Mouse (Mus musculus): ENCODE results near the gene Sec14l1. TPM values are rescaled to one million over a fixed set of nuclear protein-coding genes. Genes with fewer than 3 reads are reported as not detected.
A peak's percentile ranks its signal among the peaks of the same experiment; 100 is the strongest.

Gene Sec14l1
- polyA plus RNA-seq, 1 experiment from 2014 or later, result 29.7 TPM

- no peak for ATAC-seq (ENCODE audit: insufficient number of reproducible peaks, low FRiP score, low TSS enrichment, low read depth)
Measured at GRCm38 (mm10) chr11:117191524-117191923, 76.6 kb downstream of the Sec14l1 start.

DNA sequence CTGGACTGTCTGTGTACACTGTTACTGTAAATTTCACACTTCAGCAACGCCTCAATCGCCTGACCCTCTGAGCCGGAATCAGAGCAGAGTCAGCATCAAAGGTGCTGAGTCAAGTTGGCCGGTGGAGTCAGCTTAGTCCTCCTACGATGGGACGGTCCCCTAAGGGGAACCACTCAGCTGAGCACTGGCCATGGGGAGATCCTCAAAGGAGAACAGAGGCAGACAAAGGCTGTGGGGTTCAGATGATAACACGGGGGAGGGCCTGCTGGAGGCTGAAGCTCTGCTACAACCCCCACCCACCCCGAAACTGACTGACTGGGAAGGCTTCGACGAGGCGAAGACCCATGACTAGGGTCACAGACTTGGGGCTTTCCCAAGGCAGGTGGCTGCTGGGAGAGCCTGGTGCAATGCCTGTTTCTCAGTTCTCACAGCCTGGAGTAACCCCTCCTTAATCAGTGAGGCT lies 79.5 kb downstream of the Sec14l1 start:
- Histone ChIP-seq H3K4me2 (ENCODE audit: low read depth, severe bottlenecking) (no peak overlapping the region), H3K4me3 (ENCODE audit: low read depth, low read length) (no peak overlapping the region), H3K9ac (ENCODE audit: low read length) (no peak overlapping the region), H3K27me3 (ENCODE audit: control insufficient read depth, insufficient read depth, low read length) (peaks cover 13% of the 10 kb centered on the region), H3K36me3 (ENCODE audit: control insufficient read depth, insufficient read depth, low read length) (no peaks in the 10 kb centered on the region), H3K9me3 (ENCODE audit: control insufficient read depth, low read length) (no peaks in the 10 kb centered on the region), H3K4me1 (ENCODE audit: control insufficient read depth, insufficient read depth, low read length) (no peaks in the 10 kb centered on the region), H3K27ac (replicated peaks; ENCODE audit: low read depth, low read length) (no peak overlapping the region)
- no peak for DNase-seq (ENCODE audit: low spot score)
- 77% methylated on average over 11 of the region's 11 CpGs for WGBS
- no peak for ATAC-seq (ENCODE audit: insufficient number of reproducible peaks, low FRiP score, low TSS enrichment, low read depth)

More at GRCm38 (mm10) chr11:117191524-117191923, 76.6 kb downstream of the Sec14l1 start:
- Histone ChIP-seq H3K4me1 (ENCODE audit: control insufficient read depth, insufficient read depth, low read length) (no peaks in the 10 kb centered on the region), H3K4me2 (ENCODE audit: low read depth, severe bottlenecking) (no peak overlapping the region), H3K4me3 (ENCODE audit: low read depth, low read length) (no peak overlapping the region), H3K27ac (replicated peaks; ENCODE audit: low read depth, low read length) (no peak overlapping the region), H3K36me3 (ENCODE audit: control insufficient read depth, insufficient read depth, low read length) (no peaks in the 10 kb centered on the region), H3K27me3 (ENCODE audit: control insufficient read depth, insufficient read depth, low read length) (no peaks in the 10 kb centered on the region), H3K9ac (ENCODE audit: low read length) (no peak overlapping the region), H3K9me3 (ENCODE audit: control insufficient read depth, low read length) (no peaks in the 10 kb centered on the region)
- 65% methylated on average over 5 of the region's 5 CpGs for WGBS
- DNase-seq (ENCODE audit: low spot score), result no peak

GRCm38 (mm10) chr11:117195616-117196015 lies 80.6 kb downstream of the Sec14l1 start:
- Histone ChIP-seq H3K4me1 (ENCODE audit: control insufficient read depth, insufficient read depth, low read length) (0 out of 2 replicates have a peak, but pooled peaks cover 6% of the 10 kb centered on the region), H3K27me3 (ENCODE audit: control insufficient read depth, insufficient read depth, low read length) (peaks cover 17% of the 10 kb centered on the region), H3K36me3 (ENCODE audit: control insufficient read depth, insufficient read depth, low read length) (no peaks in the 10 kb centered on the region), H3K4me3 (ENCODE audit: low read depth, low read length) (no peak overlapping the region), H3K9ac (ENCODE audit: low read length) (no peak overlapping the region), H3K9me3 (ENCODE audit: control insufficient read depth, low read length) (no peaks in the 10 kb centered on the region), H3K27ac (replicated peaks; ENCODE audit: low read depth, low read length) (no peak overlapping the region), H3K4me2 (ENCODE audit: low read depth, severe bottlenecking) (no peak overlapping the region)
- WGBS, result 78% methylated on average over 6 of the region's 6 CpGs
- DNase-seq (ENCODE audit: low spot score), result no peak
- ATAC-seq (ENCODE audit: insufficient number of reproducible peaks, low FRiP score, low TSS enrichment, low read depth), result no peak

- ATAC-seq (ENCODE audit: insufficient number of reproducible peaks, low FRiP score, low TSS enrichment, low read depth) (no peak), DNase-seq (ENCODE audit: low spot score) (no peak)
- Histone ChIP-seq H3K4me3 (ENCODE audit: low read depth, low read length) (no peak overlapping the region), H3K9ac (ENCODE audit: low read length) (no peak overlapping the region), H3K36me3 (ENCODE audit: control insufficient read depth, insufficient read depth, low read length) (no peaks in the 10 kb centered on the region), H3K4me2 (ENCODE audit: low read depth, severe bottlenecking) (no peak overlapping the region), H3K27me3 (ENCODE audit: control insufficient read depth, insufficient read depth, low read length) (peaks cover 22% of the 10 kb centered on the region), H3K27ac (replicated peaks; ENCODE audit: low read depth, low read length) (no peak overlapping the region), H3K4me1 (ENCODE audit: control insufficient read depth, insufficient read depth, low read length) (0 out of 2 replicates have a peak, but pooled peaks cover 6% of the 10 kb centered on the region), H3K9me3 (ENCODE audit: control insufficient read depth, low read length) (no peaks in the 10 kb centered on the region)
- WGBS, result 90% methylated on average over 7 of the region's 7 CpGs
Measured at GRCm38 (mm10) chr11:117196681-117197080, 81.7 kb downstream of the Sec14l1 start.

DNA sequence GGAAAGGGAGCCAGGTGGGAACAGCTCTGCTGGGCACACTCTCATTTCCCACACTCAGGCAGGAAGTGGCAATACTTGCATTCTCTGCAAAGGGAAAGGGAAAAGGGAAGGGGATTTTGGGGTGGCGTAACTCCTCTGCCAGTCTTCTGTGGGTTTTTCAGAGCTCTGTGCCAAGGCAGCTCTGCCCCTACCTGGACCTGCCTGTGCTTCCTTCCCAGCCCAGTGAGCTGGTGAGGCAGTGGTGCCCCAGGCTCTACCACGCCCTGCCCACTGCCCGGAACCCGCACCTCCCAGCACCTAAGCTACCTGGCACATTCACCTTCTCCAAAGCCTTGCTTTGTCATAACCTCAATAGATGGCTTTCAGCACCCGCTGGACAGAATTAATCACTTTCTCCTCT lies 83.2 kb downstream of the Sec14l1 start:
- Histone ChIP-seq H3K4me3 (ENCODE audit: low read depth, low read length) (no peak overlapping the region), H3K4me1 (ENCODE audit: control insufficient read depth, insufficient read depth, low read length) (0 out of 2 replicates have a peak, but pooled peaks cover 6% of the 10 kb centered on the region), H3K36me3 (ENCODE audit: control insufficient read depth, insufficient read depth, low read length) (no peaks in the 10 kb centered on the region), H3K27ac (replicated peaks; ENCODE audit: low read depth, low read length) (no peak overlapping the region), H3K4me2 (ENCODE audit: low read depth, severe bottlenecking) (no peak overlapping the region; the same call in 1 of the 2 replicates), H3K9me3 (ENCODE audit: control insufficient read depth, low read length) (no peaks in the 10 kb centered on the region), H3K9ac (ENCODE audit: low read length) (no peak overlapping the region), H3K27me3 (ENCODE audit: control insufficient read depth, insufficient read depth, low read length) (peaks cover 22% of the 10 kb centered on the region)
- 89% methylated on average over 5 of the region's 5 CpGs for WGBS
- DNase-seq (ENCODE audit: low spot score) (no peak), ATAC-seq (ENCODE audit: insufficient number of reproducible peaks, low FRiP score, low TSS enrichment, low read depth) (no peak)

GRCm38 (mm10) chr11:117199282-117200175 lies 84.6 kb downstream of the Sec14l1 start, which contains the start of gene Sept9:
TSS of gene Sept9 (plus strand) at chr11:117199661.
- ATAC-seq (ENCODE audit: insufficient number of reproducible peaks, low FRiP score, low TSS enrichment, low read depth), result 0 out of 2 replicates have a peak, but pooled peaks have one; percentile 13

DNA sequence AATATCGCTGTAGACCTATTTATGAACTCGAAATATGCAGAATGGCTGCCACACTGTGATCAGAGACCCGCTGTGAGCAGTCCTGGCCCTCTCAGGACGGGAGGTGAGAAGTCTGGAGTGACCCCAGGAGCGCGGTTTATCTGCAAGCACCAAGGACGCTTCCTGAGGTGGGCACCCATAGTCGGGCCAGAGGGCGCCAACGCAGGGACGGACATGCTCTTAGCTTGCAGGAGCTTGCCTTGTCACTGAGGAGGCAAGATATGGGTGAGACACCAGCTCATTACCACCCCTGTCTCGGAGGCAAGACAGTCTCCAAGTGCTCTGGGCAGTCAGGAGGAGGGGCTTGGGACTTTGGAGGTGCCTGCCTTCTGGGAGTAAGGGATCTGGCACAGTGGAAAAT lies 86.9 kb downstream of the Sec14l1 start:
- Histone ChIP-seq H3K9me3 (ENCODE audit: control insufficient read depth, low read length) (no peaks in the 10 kb centered on the region), H3K4me1 (ENCODE audit: control insufficient read depth, insufficient read depth, low read length) (peaks cover 12% of the 10 kb centered on the region; the same call in 1 of the 2 replicates), H3K27me3 (ENCODE audit: control insufficient read depth, insufficient read depth, low read length) (peaks cover 22% of the 10 kb centered on the region), H3K27ac (replicated peaks; ENCODE audit: low read depth, low read length) (no peak overlapping the region), H3K9ac (ENCODE audit: low read length) (no peak overlapping the region), H3K4me2 (ENCODE audit: low read depth, severe bottlenecking) (no peak overlapping the region), H3K36me3 (ENCODE audit: control insufficient read depth, insufficient read depth, low read length) (no peaks in the 10 kb centered on the region), H3K4me3 (ENCODE audit: low read depth, low read length) (no peak overlapping the region)
- WGBS, result 86% methylated on average over 12 of the region's 12 CpGs
- ATAC-seq (ENCODE audit: insufficient number of reproducible peaks, low FRiP score, low TSS enrichment, low read depth), result no peak
- DNase-seq (ENCODE audit: low spot score), result no peak

More at GRCm38 (mm10) chr11:117199282-117200175, 84.6 kb downstream of the Sec14l1 start, which contains the start of gene Sept9:
- Histone ChIP-seq H3K9me3 (ENCODE audit: control insufficient read depth, low read length) (no peaks in the 10 kb centered on the region), H3K9ac (ENCODE audit: low read length) (peak within 1 kb of the TSS; percentile 66), H3K36me3 (ENCODE audit: control insufficient read depth, insufficient read depth, low read length) (no peaks in the 10 kb centered on the region), H3K4me3 (ENCODE audit: low read depth, low read length) (peak within 1 kb of the TSS; percentile 51), H3K27ac (replicated peaks; ENCODE audit: low read depth, low read length) (no peak within 1 kb of the TSS), H3K4me1 (ENCODE audit: control insufficient read depth, insufficient read depth, low read length) (peaks cover 9% of the 10 kb centered on the region; the same call in 1 of the 2 replicates), H3K4me2 (ENCODE audit: low read depth, severe bottlenecking) (peak within 1 kb of the TSS; percentile 95), H3K27me3 (ENCODE audit: control insufficient read depth, insufficient read depth, low read length) (peaks cover 22% of the 10 kb centered on the region)
- peak; percentile 68 for DNase-seq (ENCODE audit: low spot score)
- under 1% methylated on average over 69 of the region's 70 CpGs for WGBS

DNA sequence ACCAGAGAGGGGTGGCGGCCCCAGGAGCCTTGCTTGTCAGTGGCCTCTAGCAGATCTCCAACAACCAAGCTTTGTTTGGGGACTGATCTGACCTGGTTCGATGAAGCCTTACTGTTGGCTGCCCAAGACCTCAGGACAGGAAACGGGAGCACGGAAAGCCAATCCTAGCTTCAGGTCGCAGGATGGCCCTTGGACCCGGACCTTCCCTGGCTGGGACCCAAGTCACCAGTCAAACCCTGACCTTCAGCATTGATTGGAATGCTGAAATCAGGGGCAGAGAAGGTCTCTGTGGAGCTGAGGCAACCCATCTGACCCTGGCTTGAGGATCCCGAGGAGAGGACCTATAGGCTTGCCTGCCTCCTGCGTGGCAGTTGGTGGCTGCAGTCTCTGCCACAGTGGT lies 89.6 kb downstream of the Sec14l1 start:
- no peaks in the 10 kb centered on the region for H3K36me3 ChIP-seq (ENCODE audit: control insufficient read depth, insufficient read depth, low read length)
- no peak for ATAC-seq (ENCODE audit: insufficient number of reproducible peaks, low FRiP score, low TSS enrichment, low read depth)
- no peak for DNase-seq (ENCODE audit: low spot score)
- 0 out of 2 replicates have a peak overlapping the region, but pooled peaks have one; percentile 21 for H3K27ac ChIP-seq (replicated peaks; ENCODE audit: low read depth, low read length)
- H3K4me1 ChIP-seq (ENCODE audit: control insufficient read depth, insufficient read depth, low read length), result peaks cover 16% of the 10 kb centered on the region; the same call in 1 of the 2 replicates
- peaks cover 8% of the 10 kb centered on the region; the same call in 1 of the 2 replicates for H3K27me3 ChIP-seq (ENCODE audit: control insufficient read depth, insufficient read depth, low read length)
- no peak overlapping the region for H3K4me3 ChIP-seq (ENCODE audit: low read depth, low read length)
- WGBS, result 93% methylated on average over 8 of the region's 8 CpGs
- H3K9me3 ChIP-seq (ENCODE audit: control insufficient read depth, low read length), result no peaks in the 10 kb centered on the region
- no peak overlapping the region for H3K9ac ChIP-seq (ENCODE audit: low read length)
- H3K4me2 ChIP-seq (ENCODE audit: low read depth, severe bottlenecking), result no peak overlapping the region
